Mouse (Mus musculus) bone marrow macrophage, adult 2 months (primary cell): Measurements from ENCODE around the gene As3mt.

Source experiments
- CTCF ChIP-seq: IDR thresholded peaks from 2 replicates; pipeline ENCODE4 v1.5.1; 2012; ENCODE audit warnings: low read depth, mild to moderate bottlenecking, low read length, moderate library complexity
- POLR2A ChIP-seq: IDR thresholded peaks from 2 replicates; pipeline ENCODE4 v1.6.1; 2012; ENCODE audit warnings: mild to moderate bottlenecking, low read depth, low read length, borderline replicate concordance

DNA sequence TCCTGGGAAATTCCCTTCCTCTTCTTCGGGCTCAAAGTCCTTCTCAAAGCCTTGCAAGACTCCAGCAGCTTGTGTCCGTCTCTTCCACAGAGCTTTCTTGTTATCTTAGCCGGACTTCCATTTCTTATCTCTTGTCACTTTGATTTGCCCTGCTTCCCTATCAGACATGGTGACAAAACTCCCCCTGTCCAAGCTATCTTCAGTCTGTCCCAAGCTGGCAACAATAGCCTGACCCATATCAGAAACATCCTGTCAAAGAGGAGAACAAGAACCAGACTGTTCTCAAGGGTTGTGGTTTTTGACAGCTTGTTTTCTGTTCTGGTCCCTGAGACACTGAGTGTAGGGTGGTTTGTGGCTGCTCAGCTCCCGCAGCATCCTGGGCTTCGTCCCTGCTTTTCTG is 28.0 kb downstream of the As3mt start:
- TF ChIP-seq CTCF (no peak), POLR2A (no peak)
